Comparison of ENCODE assay signal across 13 mouse cellular contexts in genomic region chr19:43875996-43876395, GRCm38 (mm10).
DNase-seq lines count a peak whose midpoint lies in the region; ATAC-seq and TF ChIP-seq lines count a peak whose summit lies in the region.
"Had no signal": no experiment of that assay in that cellular context is flagged by ENCODE, and none has a peak within 500 bp of the region (broad histone marks: within the 10 kb centered on the region; RNA-seq: fewer than 3 reads in every experiment).

No protein-coding gene starts in this region.

- no peak overlapping the region for H3K27ac ChIP-seq in forebrain, embryonic 14.5 days (ENCODE audit: low read depth, low read length)
- H3K27ac ChIP-seq: limb, embryonic 13.5 days; midbrain, embryonic 12.5 days had no signal

- 4% methylated on average over 2 of the region's 2 CpGs for WGBS in forebrain, embryonic 14.5 days

- H3K27me3 ChIP-seq in forebrain, embryonic 14.5 days (replicated peaks; ENCODE audit: control insufficient read depth, insufficient read depth, low read length): no peaks in the 10 kb centered on the region
- H3K27me3 ChIP-seq: limb, embryonic 13.5 days; midbrain, embryonic 12.5 days had no signal

- no peaks in the 10 kb centered on the region for H3K9me3 ChIP-seq in forebrain, embryonic 14.5 days (replicated peaks; ENCODE audit: control insufficient read depth, low read length)
- H3K9me3 ChIP-seq: limb, embryonic 13.5 days; midbrain, embryonic 12.5 days had no signal

- H3K4me3 ChIP-seq in forebrain, embryonic 14.5 days (ENCODE audit: low read depth, low read length): no peak overlapping the region
- H3K4me3 ChIP-seq: limb, embryonic 13.5 days; midbrain, embryonic 12.5 days had no signal

- H3K4me2 ChIP-seq in forebrain, embryonic 14.5 days (ENCODE audit: low read length): peak overlapping the region; percentile 16; the same call in 1 of the 2 replicates
- H3K4me2 ChIP-seq: limb, embryonic 13.5 days had no signal

- intact Hi-C loops in left cerebral cortex, postnatal 4 days (cut with DNase I): loop anchor here (10.0 kb wide), 1 partner anchor 69 kb away; the partner anchor contains the start of gene Dnmbp

- no peak overlapping the region for H3K9ac ChIP-seq in forebrain, embryonic 14.5 days (ENCODE audit: low read length)
- H3K9ac ChIP-seq: limb, embryonic 13.5 days; midbrain, embryonic 12.5 days had no signal

- H3K36me3 ChIP-seq in forebrain, embryonic 14.5 days (ENCODE audit: control insufficient read depth, insufficient read depth, low read length): peaks cover 27% of the 10 kb centered on the region

- peak; percentile 79 for DNase-seq in left cerebral cortex, postnatal 4 days
- DNase-seq in left cerebral cortex, adult 11 months (ENCODE audit: low spot score): no peak
- DNase-seq in brain, embryonic 14.5 days (ENCODE audit: low read depth): peak; percentile 89
- DNase-seq in forebrain, embryonic 14.5 days (ENCODE audit: low spot score): peak; percentile 75
- DNase-seq in lung, postnatal 36 days: peak; percentile 81
- DNase-seq in frontal cortex, postnatal 25 days (ENCODE audit: low spot score in 2 of 2): no peak
- no peak for DNase-seq in cerebellum, adult 8-10 months
- DNase-seq: cerebellum, adult 18-20 months; kidney, postnatal 4 days; thymus, postnatal 14 days had no signal

- ATAC-seq in forebrain, embryonic 14.5 days: no peak
- no peak for ATAC-seq in activated CD4-positive, CD25-positive, alpha-beta regulatory T cell, adult 4 months

- TF ChIP-seq POLR2A in brain, embryonic 14.5 days (IDR thresholded peaks at IDR 0.05; ENCODE audit: borderline replicate concordance, extremely low read depth, insufficient read depth, insufficient read length, poor library complexity, severe bottlenecking): no peak

- no peak for TF ChIP-seq CTCF in brain, embryonic 14.5 days (IDR thresholded peaks at IDR 0.05; ENCODE audit: borderline replicate concordance, extremely low read depth, insufficient read depth, insufficient read length)

- H3K4me1 ChIP-seq in forebrain, embryonic 14.5 days (ENCODE audit: control insufficient read depth, insufficient read depth, low read length): peaks cover 19% of the 10 kb centered on the region; the same call in 1 of the 2 replicates

Comparison
In these comparisons a context has a peak if more than half of its experiments do, and no peak if none do; other contexts are left out.
1. DNase-seq: peak in left cerebral cortex, postnatal 4 days (single experiment), brain, embryonic 14.5 days (single experiment), forebrain, embryonic 14.5 days (single experiment) and lung, postnatal 36 days (single experiment); none in left cerebral cortex, adult 11 months (single experiment), frontal cortex, postnatal 25 days (0 of 2) and cerebellum, adult 8-10 months (single experiment).